Mouse (Mus musculus) heart, embryonic 14.5 days (tissue): ENCODE measurements around the gene Arl4d. TPM values are rescaled to one million over a fixed set of nuclear protein-coding genes. Genes with fewer than 3 reads are reported as not detected.

Source experiments
- ATAC-seq: fragments of 200-750 bp; cut with Nextera tagmentation; 2 replicates; pipeline ENCODE4 v1.8.0; 2017; ENCODE audit warnings: low read depth, moderate TSS enrichment; ENCODE audit not compliant: insufficient number of reproducible peaks, insufficient read depth, low FRiP score
- H3K27ac ChIP-seq, 2 experiments: fragments of 200-500 bp in 1 of 2; fragments of 300-500 bp in 1 of 2; sonication (generic) in 1 of 2; replicated peaks in 1 of 2; 2 replicates each; pipeline ENCODE4 v1.5.1; 2012 to 2014; ENCODE audit warnings: low read depth in 2 of 2, low read length in 2 of 2, control low read depth in 1 of 2, mild to moderate bottlenecking in 1 of 2, mixed read lengths in 1 of 2; ENCODE audit not compliant: control insufficient read depth in 1 of 2, insufficient read depth in 1 of 2
- H3K27me3 ChIP-seq: fragments of 300-500 bp; sonication (generic); 2 replicates; pipeline ENCODE4 v1.6.1; 2014; ENCODE audit warnings: mild to moderate bottlenecking, low read length, control low read depth; ENCODE audit not compliant: control insufficient read depth, insufficient read depth
- H3K36me3 ChIP-seq: fragments of 300-500 bp; sonication (generic); 2 replicates; pipeline ENCODE4 v1.6.1; 2014; ENCODE audit warnings: mild to moderate bottlenecking, control low read depth, low read length, mixed read lengths; ENCODE audit not compliant: control insufficient read depth, insufficient read depth
- H3K4me1 ChIP-seq, 2 experiments: fragments of 200-500 bp in 1 of 2; fragments of 300-500 bp in 1 of 2; sonication (generic) in 1 of 2; 2 replicates each; pipeline ENCODE4 v1.6.1; 2012 to 2014; ENCODE audit warnings: low read length in 2 of 2, control low read depth in 1 of 2, mixed read lengths in 1 of 2; ENCODE audit not compliant: control insufficient read depth in 2 of 2, insufficient read depth in 2 of 2
- H3K4me2 ChIP-seq: fragments of 300-500 bp; sonication (generic); 2 replicates; pipeline ENCODE4 v1.6.1; 2014; ENCODE audit warnings: mild to moderate bottlenecking, low read length
- H3K4me3 ChIP-seq, 2 experiments: fragments of 200-500 bp in 1 of 2; fragments of 300-500 bp in 1 of 2; sonication (generic) in 1 of 2; 2 replicates each; pipeline ENCODE4 v1.5.1; 2012 to 2014; ENCODE audit warnings: low read length in 2 of 2, mild to moderate bottlenecking in 2 of 2, control low read depth in 1 of 2, low read depth in 1 of 2, moderate library complexity in 1 of 2; ENCODE audit not compliant: control insufficient read depth in 1 of 2, insufficient read depth in 1 of 2
- H3K9ac ChIP-seq: fragments of 300-500 bp; sonication (generic); 2 replicates; pipeline ENCODE4 v1.6.1; 2014; ENCODE audit warnings: mild to moderate bottlenecking, low read length
- H3K9me3 ChIP-seq: fragments of 300-500 bp; sonication (generic); 2 replicates; pipeline ENCODE4 v1.6.1; 2016; ENCODE audit warnings: low read length, control low read depth; ENCODE audit not compliant: control insufficient read depth
- WGBS: fragments of 180-500 bp; shearing (Covaris S2); extraction: QIAGEN DNeasy Blood & Tissue Kit; methylation state at CpG from one replicate; pipeline ENCODE4 v1.1.7; 2014; 5-methylcytosine and 5-hydroxymethylcytosine counted together
- polyA plus RNA-seq: library from polyadenylated mRNA; unstranded; fragments of >200 nt; fragmentation: Nextera tagmentation; extraction: Ambion mirVana; gene quantifications from 2 replicates; pipeline ENCODE4 v1.2.1, GENCODE M21; 2014

Gene Arl4d
- polyA plus RNA-seq, 1 experiment from 2014 or later, result 6.7 TPM

GRCm38 (mm10) chr11:101665636-101665992, 273 bp downstream of the Arl4d start:
- peak overlapping the region; percentile 69 for H3K4me2 ChIP-seq
- no peaks in the 10 kb centered on the region for H3K9me3 ChIP-seq
- H3K4me3 ChIP-seq, result peak overlapping the region; percentile 46 to 77
- WGBS, result 1% methylated on average over 24 of the region's 24 CpGs
- no peak for ATAC-seq
- no peaks in the 10 kb centered on the region for H3K27me3 ChIP-seq
- H3K27ac ChIP-seq, result peak overlapping the region; percentile 41 to 75
- H3K9ac ChIP-seq, result peak overlapping the region; percentile 67
- H3K36me3 ChIP-seq, result 0 out of 2 replicates have a peak, but pooled peaks cover 4% of the 10 kb centered on the region
- H3K4me1 ChIP-seq, result peaks cover 19 to 23% of the 10 kb centered on the region in 2 experiments

GRCm38 (mm10) chr11:101666626-101667345, 1.4 kb downstream of the Arl4d start:
- Histone ChIP-seq H3K36me3 (0 out of 2 replicates have a peak, but pooled peaks cover 4% of the 10 kb centered on the region), H3K9me3 (no peaks in the 10 kb centered on the region), H3K4me2 (peak overlapping the region; percentile 69), H3K27me3 (no peaks in the 10 kb centered on the region), H3K4me3 (peak overlapping the region; percentile 38 to 46), H3K4me1 (peaks cover 19 to 23% of the 10 kb centered on the region in 2 experiments), H3K9ac (peak overlapping the region; percentile 61; the same call in 1 of the 2 replicates), H3K27ac (0 out of 4 replicates have a peak overlapping the region, but pooled peaks of 1 of the 2 experiments have one; percentile 24)
- no peak for ATAC-seq
- WGBS, result 57% methylated on average over 28 of the region's 28 CpGs

DNA sequence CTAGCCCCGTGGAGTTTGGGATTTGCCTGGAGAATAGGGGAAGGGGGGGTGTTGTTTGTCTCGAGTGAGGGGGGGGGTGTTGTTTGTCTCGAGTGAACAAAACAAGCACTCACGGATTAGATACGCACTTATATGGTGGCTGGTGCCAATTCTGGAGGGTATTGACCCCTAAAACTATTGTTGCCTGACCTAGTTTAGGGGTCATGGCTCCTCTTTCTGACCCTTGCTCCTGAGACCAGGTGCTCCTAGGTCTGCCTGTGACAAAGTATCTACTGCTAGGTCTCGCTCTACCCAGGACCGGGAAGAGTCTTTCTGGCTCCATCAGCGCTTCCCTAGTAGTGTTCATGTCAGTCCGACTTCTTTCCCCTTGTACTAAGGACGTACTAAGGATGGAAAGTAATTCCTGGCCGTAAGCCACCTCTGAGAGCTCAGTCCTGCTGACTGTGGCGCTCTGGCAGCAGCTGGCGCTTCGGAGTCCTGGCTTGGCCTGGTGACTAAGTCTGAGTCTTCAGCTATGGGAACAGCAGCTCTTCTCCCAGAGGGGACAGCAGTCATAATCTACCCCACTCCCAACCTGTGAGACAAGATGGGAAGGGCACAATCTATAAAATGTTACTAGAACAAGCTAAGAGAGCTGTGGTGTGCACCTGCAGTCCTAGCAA, 2.7 kb downstream of the Arl4d start:
- ATAC-seq, result no peak
- Histone ChIP-seq H3K27me3 (no peaks in the 10 kb centered on the region), H3K9me3 (no peaks in the 10 kb centered on the region), H3K4me3 (peak overlapping the region; percentile 1 to 46; a peak in 2 of 4 replicates), H3K4me2 (peak overlapping the region; percentile 69), H3K27ac (peak overlapping the region; percentile 69 to 79), H3K36me3 (0 out of 2 replicates have a peak, but pooled peaks cover 4% of the 10 kb centered on the region), H3K9ac (peak overlapping the region; percentile 50), H3K4me1 (peaks cover 21 to 25% of the 10 kb centered on the region in 2 experiments)
- WGBS, result 36% methylated on average over 14 of the region's 14 CpGs

GRCm38 (mm10) chr11:101668546-101669261, 3.4 kb downstream of the Arl4d start:
- Histone ChIP-seq H3K4me1 (peaks cover 26 to 28% of the 10 kb centered on the region in 2 experiments), H3K27ac (peak overlapping the region; percentile 69 to 79), H3K4me3 (peak overlapping the region; percentile 1 to 46; a peak in 2 of 4 replicates), H3K27me3 (no peaks in the 10 kb centered on the region), H3K9me3 (no peaks in the 10 kb centered on the region), H3K4me2 (peak overlapping the region; percentile 69), H3K36me3 (0 out of 2 replicates have a peak, but pooled peaks cover 4% of the 10 kb centered on the region), H3K9ac (peak overlapping the region; percentile 50; the same call in 1 of the 2 replicates)
- no peak; the same call in 1 of the 2 replicates for ATAC-seq
- 10% methylated on average over 13 of the region's 13 CpGs for WGBS

- Histone ChIP-seq H3K27me3 (no peaks in the 10 kb centered on the region), H3K36me3 (0 out of 2 replicates have a peak, but pooled peaks cover 4% of the 10 kb centered on the region), H3K4me3 (no peak overlapping the region), H3K9ac (no peak overlapping the region), H3K4me2 (no peak overlapping the region), H3K4me1 (peaks cover 26 to 31% of the 10 kb centered on the region in 2 experiments), H3K27ac (peak overlapping the region in 1 of 2 experiments; percentile 19; a peak in 1 of 4 replicates), H3K9me3 (no peaks in the 10 kb centered on the region)
- ATAC-seq, result no peak
- WGBS, result 51% methylated on average over 1 of the region's 1 CpGs
Observed at GRCm38 (mm10) chr11:101670334-101670733, 5.0 kb downstream of the Arl4d start.

DNA sequence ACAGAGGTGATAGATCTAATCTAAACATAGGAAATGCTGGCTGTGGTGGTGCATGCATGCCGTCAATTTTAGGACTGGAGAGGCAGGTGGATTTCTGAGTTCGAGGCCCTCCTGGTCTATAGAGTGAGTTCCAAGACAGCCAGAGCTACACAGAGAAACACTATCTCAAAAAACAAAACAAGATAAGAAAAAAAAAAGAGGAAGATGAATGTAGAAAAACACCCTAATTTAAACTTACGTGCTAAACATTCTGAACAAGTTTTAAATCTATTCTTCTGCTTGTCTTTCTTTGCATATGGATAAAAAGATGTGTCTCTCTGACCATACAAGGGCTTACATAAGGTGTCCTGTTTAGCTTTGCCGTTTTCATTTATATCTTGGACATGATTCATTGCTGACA, 5.9 kb downstream of the Arl4d start:
- Histone ChIP-seq H3K36me3 (0 out of 2 replicates have a peak, but pooled peaks cover 4% of the 10 kb centered on the region), H3K27ac (no peak overlapping the region), H3K27me3 (no peaks in the 10 kb centered on the region), H3K9ac (no peak overlapping the region), H3K4me3 (no peak overlapping the region), H3K4me1 (peaks cover 24 to 31% of the 10 kb centered on the region in 2 experiments), H3K4me2 (no peak overlapping the region), H3K9me3 (no peaks in the 10 kb centered on the region)
- WGBS, result 70% methylated on average over 4 of the region's 4 CpGs
- no peak for ATAC-seq

DNA sequence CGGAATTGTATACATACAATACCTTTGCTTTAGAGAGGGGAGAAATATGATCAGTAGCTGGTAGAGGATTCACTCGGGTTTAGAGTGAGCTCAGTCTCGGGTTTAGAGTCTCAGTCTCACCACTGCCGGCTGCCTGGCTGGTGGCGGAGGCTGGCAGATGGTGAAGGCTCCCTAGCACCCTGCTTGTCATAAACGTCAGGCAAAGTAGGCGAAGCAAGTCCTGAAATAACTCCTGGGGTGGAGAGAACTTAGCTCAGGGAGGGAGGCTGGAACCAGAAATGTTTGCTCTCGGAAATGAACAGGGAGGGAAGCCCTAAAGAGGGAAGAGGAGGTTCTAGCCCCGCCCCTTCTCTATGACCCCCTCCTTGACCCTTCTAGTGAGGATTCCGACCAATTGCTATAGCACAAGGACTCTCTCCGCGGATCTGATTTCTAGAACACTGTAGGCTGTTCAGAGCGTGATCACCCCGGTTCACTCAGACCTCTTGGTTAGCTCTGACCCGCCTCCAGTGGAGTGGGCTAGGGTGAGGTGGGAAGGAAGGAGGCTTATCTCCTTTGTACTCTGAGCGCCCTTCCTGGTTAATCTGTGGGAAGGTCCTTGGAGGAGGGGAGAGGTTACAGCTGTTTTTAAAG, 7.8 kb downstream of the Arl4d start:
- 8% methylated on average over 16 of the region's 16 CpGs for WGBS

More for the DNA sequence above, 7.8 kb downstream of the Arl4d start:
- no peaks in the 10 kb centered on the region for H3K36me3 ChIP-seq
- no peak overlapping the region for H3K4me3 ChIP-seq
- H3K27me3 ChIP-seq, result no peaks in the 10 kb centered on the region
- peak overlapping the region; percentile 67 to 79 for H3K27ac ChIP-seq
- no peaks in the 10 kb centered on the region for H3K9me3 ChIP-seq
- ATAC-seq, result peak; percentile 67
- peaks cover 18 to 24% of the 10 kb centered on the region in 2 experiments for H3K4me1 ChIP-seq
- peak overlapping the region; percentile 48 for H3K9ac ChIP-seq
- H3K4me2 ChIP-seq, result peak overlapping the region; percentile 37
